Mouse (Mus musculus): Measurements from ENCODE around the gene Cfdp1. TPM values are rescaled to one million over a fixed set of nuclear protein-coding genes. Genes with fewer than 3 reads are reported as not detected.

The Cfdp1 gene
- polyA plus RNA-seq, 1 experiment from 2014 or later: 89.5 TPM

- no peak overlapping the region for H3K27ac ChIP-seq (ENCODE audit: low read depth, low read length)
- H3K9me3 ChIP-seq (ENCODE audit: control insufficient read depth): no peaks in the 10 kb centered on the region
- TF ChIP-seq CTCF (IDR thresholded peaks at IDR 0.05; ENCODE audit: low read depth): no peak
- no peaks in the 10 kb centered on the region for H3K27me3 ChIP-seq (replicated peaks; ENCODE audit: control insufficient read depth, insufficient read depth, low read length)
- H3K36me3 ChIP-seq (ENCODE audit: control insufficient read depth, insufficient read depth): no peaks in the 10 kb centered on the region
- H3K4me2 ChIP-seq (replicated peaks; ENCODE audit: low read depth): no peak overlapping the region
- no peak for ATAC-seq
- whole genome bisulfite sequencing: 61% methylated on average over 4 of the region's 4 CpGs
- no peak overlapping the region for H3K4me3 ChIP-seq (ENCODE audit: low read depth, low read length)
- no peaks in the 10 kb centered on the region for H3K4me1 ChIP-seq (replicated peaks; ENCODE audit: control insufficient read depth, insufficient read depth, low read length)
- H3K9ac ChIP-seq (ENCODE audit: low read depth, low read length): no peak overlapping the region
Measured at GRCm38 (mm10) chr8:111787683-111788082, 66.4 kb downstream of the Cfdp1 start.

DNA sequence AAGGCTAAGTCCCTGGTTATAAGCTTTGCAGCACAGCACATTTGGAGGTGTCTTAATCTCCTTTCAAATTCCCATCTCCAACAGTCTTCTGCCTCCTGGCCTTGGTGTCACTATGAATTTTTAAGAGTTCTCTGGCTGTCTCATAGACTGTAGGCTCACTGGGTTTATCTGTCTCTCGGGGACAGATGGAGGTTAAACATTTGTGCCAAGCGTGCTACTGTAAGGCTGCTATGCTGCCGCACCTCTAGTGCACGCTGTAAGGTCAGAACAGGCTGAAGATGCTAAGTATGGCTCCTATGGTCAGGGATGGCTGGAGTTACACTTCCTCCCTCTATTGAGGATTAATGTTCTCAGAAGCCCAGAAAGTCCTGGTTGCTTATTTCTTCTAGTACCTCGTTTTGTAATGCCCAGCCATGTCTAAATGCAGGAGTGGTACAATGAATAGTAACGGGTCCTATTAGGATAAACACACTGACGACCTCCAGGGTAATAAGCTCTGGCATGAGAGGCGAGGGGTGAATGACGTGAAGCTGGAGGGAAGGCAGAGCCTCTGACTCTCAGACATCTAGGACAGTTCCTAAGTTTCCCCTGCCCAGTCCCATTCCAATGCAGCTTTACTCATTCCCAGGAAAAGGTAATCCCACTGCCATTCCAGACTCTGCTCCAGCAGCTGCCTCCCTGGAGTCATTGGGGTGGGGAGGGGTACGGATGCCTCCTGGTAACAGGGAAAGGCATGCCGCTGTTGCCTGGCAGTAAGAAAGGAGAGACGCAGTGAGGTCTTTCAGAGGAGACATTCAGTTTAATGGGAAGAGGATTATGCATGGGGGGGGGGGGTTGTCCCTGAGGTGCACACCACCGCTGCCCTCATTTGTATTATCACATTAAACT is 67.1 kb downstream of the Cfdp1 start:
- whole genome bisulfite sequencing: 80% methylated on average over 13 of the region's 13 CpGs
- no peak overlapping the region for H3K4me2 ChIP-seq (replicated peaks; ENCODE audit: low read depth)
- no peak overlapping the region for H3K9ac ChIP-seq (ENCODE audit: low read depth, low read length)
- H3K4me1 ChIP-seq (replicated peaks; ENCODE audit: control insufficient read depth, insufficient read depth, low read length): no peaks in the 10 kb centered on the region
- H3K9me3 ChIP-seq (ENCODE audit: control insufficient read depth): no peaks in the 10 kb centered on the region
- ATAC-seq: no peak
- no peaks in the 10 kb centered on the region for H3K36me3 ChIP-seq (ENCODE audit: control insufficient read depth, insufficient read depth)
- H3K4me3 ChIP-seq (ENCODE audit: low read depth, low read length): no peak overlapping the region
- no peak overlapping the region for H3K27ac ChIP-seq (ENCODE audit: low read depth, low read length)
- TF ChIP-seq CTCF (IDR thresholded peaks at IDR 0.05; ENCODE audit: low read depth): no peak
- H3K27me3 ChIP-seq (replicated peaks; ENCODE audit: control insufficient read depth, insufficient read depth, low read length): no peaks in the 10 kb centered on the region

- H3K4me2 ChIP-seq (replicated peaks; ENCODE audit: low read depth): no peak overlapping the region
- no peaks in the 10 kb centered on the region for H3K9me3 ChIP-seq (ENCODE audit: control insufficient read depth)
- no peaks in the 10 kb centered on the region for H3K36me3 ChIP-seq (ENCODE audit: control insufficient read depth, insufficient read depth)
- no peak overlapping the region for H3K27ac ChIP-seq (ENCODE audit: low read depth, low read length)
- 95% methylated on average over 2 of the region's 2 CpGs for WGBS
- H3K4me1 ChIP-seq (replicated peaks; ENCODE audit: control insufficient read depth, insufficient read depth, low read length): no peaks in the 10 kb centered on the region
- H3K4me3 ChIP-seq (ENCODE audit: low read depth, low read length): no peak overlapping the region
- ATAC-seq: no peak
- H3K9ac ChIP-seq (ENCODE audit: low read depth, low read length): no peak overlapping the region
- TF ChIP-seq CTCF (IDR thresholded peaks at IDR 0.05; ENCODE audit: low read depth): no peak
- no peaks in the 10 kb centered on the region for H3K27me3 ChIP-seq (replicated peaks; ENCODE audit: control insufficient read depth, insufficient read depth, low read length)
Measured at GRCm38 (mm10) chr8:111786116-111786515, 68.0 kb downstream of the Cfdp1 start.

GRCm38 (mm10) chr8:111782671-111783394 is 71.3 kb downstream of the Cfdp1 start:
- Histone ChIP-seq H3K4me3 (ENCODE audit: low read depth, low read length) (no peak overlapping the region), H3K36me3 (ENCODE audit: control insufficient read depth, insufficient read depth) (peaks cover 14% of the 10 kb centered on the region; the same call in 1 of the 2 replicates), H3K27ac (ENCODE audit: low read depth, low read length) (no peak overlapping the region), H3K27me3 (replicated peaks; ENCODE audit: control insufficient read depth, insufficient read depth, low read length) (no peaks in the 10 kb centered on the region), H3K9ac (ENCODE audit: low read depth, low read length) (no peak overlapping the region), H3K9me3 (ENCODE audit: control insufficient read depth) (no peaks in the 10 kb centered on the region), H3K4me1 (replicated peaks; ENCODE audit: control insufficient read depth, insufficient read depth, low read length) (no peaks in the 10 kb centered on the region), H3K4me2 (replicated peaks; ENCODE audit: low read depth) (no peak overlapping the region)
- no peak for ATAC-seq
- peak; percentile 45 for TF ChIP-seq CTCF (IDR thresholded peaks at IDR 0.05; ENCODE audit: low read depth)
- WGBS: 79% methylated on average over 9 of the region's 9 CpGs

DNA sequence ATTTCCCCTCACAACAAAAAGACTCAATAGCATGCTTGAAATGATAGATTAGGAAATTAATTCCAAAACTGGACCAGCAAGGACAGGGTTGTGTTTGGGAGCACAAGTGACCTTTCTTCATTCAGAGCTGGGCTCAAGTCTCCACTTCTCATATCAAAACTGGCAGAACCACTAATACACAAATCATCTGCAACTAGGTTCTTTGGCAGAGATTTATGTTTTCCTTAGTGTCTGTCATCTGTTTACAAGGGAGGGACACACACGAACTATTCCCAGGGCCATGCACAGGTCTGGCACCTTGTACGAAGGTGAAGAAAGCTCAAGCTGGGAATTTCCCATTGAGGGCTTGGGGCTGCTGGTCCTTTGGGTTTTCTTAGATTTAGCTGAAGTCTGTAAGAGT is 71.9 kb downstream of the Cfdp1 start:
- Histone ChIP-seq H3K4me2 (replicated peaks; ENCODE audit: low read depth) (no peak overlapping the region), H3K9ac (ENCODE audit: low read depth, low read length) (no peak overlapping the region), H3K9me3 (ENCODE audit: control insufficient read depth) (no peaks in the 10 kb centered on the region), H3K4me3 (ENCODE audit: low read depth, low read length) (no peak overlapping the region), H3K27me3 (replicated peaks; ENCODE audit: control insufficient read depth, insufficient read depth, low read length) (no peaks in the 10 kb centered on the region), H3K27ac (ENCODE audit: low read depth, low read length) (no peak overlapping the region), H3K36me3 (ENCODE audit: control insufficient read depth, insufficient read depth) (peaks cover 14% of the 10 kb centered on the region; the same call in 1 of the 2 replicates), H3K4me1 (replicated peaks; ENCODE audit: control insufficient read depth, insufficient read depth, low read length) (no peaks in the 10 kb centered on the region)
- no peak for ATAC-seq
- no peak for TF ChIP-seq CTCF (IDR thresholded peaks at IDR 0.05; ENCODE audit: low read depth)
- 77% methylated on average over 2 of the region's 2 CpGs for WGBS

GRCm38 (mm10) chr8:111780697-111781424 is 73.2 kb downstream of the Cfdp1 start:
- 81% methylated on average over 10 of the region's 10 CpGs for WGBS
- peak; percentile 72 for ATAC-seq
- no peak for TF ChIP-seq CTCF (IDR thresholded peaks at IDR 0.05; ENCODE audit: low read depth)

More at GRCm38 (mm10) chr8:111780697-111781424, 73.2 kb downstream of the Cfdp1 start:
- Histone ChIP-seq H3K27ac (ENCODE audit: low read depth, low read length) (peak overlapping the region; percentile 50), H3K27me3 (replicated peaks; ENCODE audit: control insufficient read depth, insufficient read depth, low read length) (no peaks in the 10 kb centered on the region), H3K4me1 (replicated peaks; ENCODE audit: control insufficient read depth, insufficient read depth, low read length) (no peaks in the 10 kb centered on the region), H3K36me3 (ENCODE audit: control insufficient read depth, insufficient read depth) (peaks cover 19% of the 10 kb centered on the region; the same call in 1 of the 2 replicates), H3K4me3 (ENCODE audit: low read depth, low read length) (no peak overlapping the region), H3K4me2 (replicated peaks; ENCODE audit: low read depth) (no peak overlapping the region), H3K9ac (ENCODE audit: low read depth, low read length) (no peak overlapping the region), H3K9me3 (ENCODE audit: control insufficient read depth) (no peaks in the 10 kb centered on the region)

All from intestine, postnatal 0 days (tissue).